Mouse (Mus musculus): ENCODE results near the gene Tas2r143. TPM values are rescaled to one million over a fixed set of nuclear protein-coding genes. Genes with fewer than 3 reads are reported as not detected.
A peak's percentile ranks its signal among the peaks of the same experiment; 100 is the strongest.

Gene Tas2r143
- polyA plus RNA-seq, 1 experiment from 2014 or later: not detected

DNA sequence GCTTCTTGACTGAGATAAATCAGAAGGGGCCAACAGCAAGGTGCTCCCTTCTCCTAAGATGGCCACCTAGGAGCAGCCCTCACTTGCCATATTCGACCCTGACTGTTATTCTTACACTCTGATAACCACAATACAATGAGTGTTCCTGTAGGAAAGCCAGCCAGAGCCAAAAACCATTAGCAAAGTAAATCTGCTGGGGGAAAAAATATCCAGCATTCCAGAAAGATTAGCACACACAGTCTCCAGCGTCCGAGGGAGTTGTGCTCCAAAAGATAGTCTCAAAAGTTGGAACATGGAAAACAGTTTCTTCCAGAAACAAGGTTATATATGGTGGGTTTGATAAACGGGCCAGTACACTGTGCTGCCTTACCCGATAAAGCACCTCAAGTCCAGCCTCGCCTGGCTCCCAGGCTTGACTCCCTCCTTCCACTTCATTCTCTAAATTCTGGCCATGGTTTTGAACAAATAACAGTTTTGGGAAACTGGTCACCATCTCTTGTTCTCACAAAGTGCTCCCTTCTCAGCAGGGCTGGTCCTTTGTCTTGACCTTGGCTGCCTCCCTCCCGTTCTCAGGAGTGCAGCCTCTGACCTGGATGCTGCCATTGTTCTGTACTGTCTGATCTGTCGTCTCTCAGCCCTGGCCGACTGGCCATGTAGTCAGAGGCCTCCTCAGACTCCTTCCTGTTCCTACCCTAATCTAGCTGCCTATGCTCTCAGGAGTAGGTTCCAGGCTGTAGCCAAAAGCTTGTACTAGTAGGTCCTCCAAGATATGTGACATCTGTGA lies 40.5 kb upstream of the Tas2r143 start:
- 75% methylated on average over 9 of the region's 9 CpGs for WGBS
- H3K9me3 ChIP-seq: no peaks in the 10 kb centered on the region
- no peak overlapping the region for H3K9ac ChIP-seq
- H3K27me3 ChIP-seq (replicated peaks): no peaks in the 10 kb centered on the region
- H3K4me3 ChIP-seq: no peak overlapping the region
- H3K4me1 ChIP-seq: no peaks in the 10 kb centered on the region
- no peak for ATAC-seq (replicated peaks)
- peaks cover 16% of the 10 kb centered on the region for H3K36me3 ChIP-seq (replicated peaks)
- no peak overlapping the region for H3K4me2 ChIP-seq
- no peak overlapping the region for H3K27ac ChIP-seq

DNA sequence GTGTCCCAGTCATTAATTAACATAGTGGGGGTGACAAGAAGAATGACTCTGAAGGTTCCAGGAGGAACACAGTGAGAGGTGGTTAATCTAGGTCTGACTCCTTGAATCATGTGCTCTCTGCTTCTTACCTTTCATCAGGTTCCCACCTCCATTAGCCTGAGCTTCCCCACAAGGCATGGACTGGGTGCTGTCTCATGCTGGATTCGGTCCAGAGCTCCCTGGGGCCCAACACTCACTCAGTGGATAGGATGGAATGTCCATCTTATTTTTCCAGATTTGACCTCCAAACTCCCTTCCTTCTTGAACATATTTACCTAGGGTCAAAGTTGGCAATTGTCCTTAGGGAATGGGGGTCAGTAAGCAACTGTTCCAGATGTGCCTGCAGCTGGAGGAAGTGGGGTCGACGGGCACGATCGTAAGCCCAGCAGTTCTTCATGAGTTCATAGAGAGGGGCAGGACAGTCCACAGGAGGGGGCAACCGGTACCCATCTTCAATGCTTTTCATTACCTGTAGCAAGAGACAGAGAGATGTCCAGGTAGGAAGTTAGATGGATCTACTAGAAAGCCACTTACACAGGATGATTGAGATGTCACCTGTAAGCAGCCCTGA lies 39.7 kb upstream of the Tas2r143 start:
- Histone ChIP-seq H3K36me3 (replicated peaks) (peaks cover 16% of the 10 kb centered on the region), H3K27ac (no peak overlapping the region), H3K4me3 (no peak overlapping the region), H3K27me3 (replicated peaks) (no peaks in the 10 kb centered on the region), H3K9ac (no peak overlapping the region), H3K9me3 (no peaks in the 10 kb centered on the region), H3K4me1 (no peaks in the 10 kb centered on the region), H3K4me2 (no peak overlapping the region)
- 92% methylated on average over 6 of the region's 6 CpGs for WGBS
- ATAC-seq (replicated peaks): no peak

DNA sequence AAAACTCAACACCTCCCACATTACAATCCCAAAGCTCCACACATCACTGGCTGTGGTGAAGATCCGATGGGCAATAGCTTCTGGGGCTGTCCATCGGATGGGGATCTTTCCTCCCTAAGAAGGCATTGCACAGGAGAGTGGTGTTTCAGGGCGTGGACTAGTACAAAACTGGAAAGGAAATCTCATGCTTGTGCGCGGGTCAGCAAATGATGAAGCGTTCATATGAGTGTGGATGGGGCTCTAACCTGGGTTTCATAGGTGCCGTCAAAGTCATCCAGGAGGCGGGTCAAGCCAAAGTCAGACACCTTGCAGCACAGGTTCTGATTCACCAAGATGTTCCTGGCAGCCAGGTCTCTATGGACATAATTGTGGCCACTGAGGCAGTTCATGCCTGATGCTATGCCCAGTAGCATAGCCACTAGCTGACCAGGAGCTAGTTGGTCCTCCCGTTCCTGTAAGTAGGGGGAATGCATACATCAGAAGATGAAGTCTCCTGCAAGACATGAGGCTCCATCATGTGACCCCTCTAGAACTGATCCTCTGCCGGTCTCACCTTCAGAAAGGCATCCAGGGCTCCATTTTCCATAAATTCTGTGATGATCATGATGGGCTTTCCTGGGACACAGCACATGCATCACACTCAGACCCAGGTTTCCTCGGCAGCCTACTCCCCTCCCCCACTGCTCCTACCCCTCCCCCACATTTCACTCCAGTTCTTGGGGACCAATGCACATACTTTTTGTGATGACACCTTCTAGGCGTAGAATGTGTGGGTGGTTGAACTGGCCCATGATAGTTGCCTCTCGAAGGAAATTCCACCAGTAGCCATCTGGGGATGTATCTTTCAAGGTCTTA lies 38.8 kb upstream of the Tas2r143 start:
- no peak overlapping the region for H3K27ac ChIP-seq
- H3K4me1 ChIP-seq: no peaks in the 10 kb centered on the region
- H3K9me3 ChIP-seq: no peaks in the 10 kb centered on the region
- no peaks in the 10 kb centered on the region for H3K27me3 ChIP-seq (replicated peaks)
- WGBS: 97% methylated on average over 13 of the region's 13 CpGs
- ATAC-seq (replicated peaks): no peak
- H3K36me3 ChIP-seq (replicated peaks): peaks cover 16% of the 10 kb centered on the region
- H3K4me3 ChIP-seq: no peak overlapping the region
- H3K9ac ChIP-seq: no peak overlapping the region
- H3K4me2 ChIP-seq: no peak overlapping the region

DNA sequence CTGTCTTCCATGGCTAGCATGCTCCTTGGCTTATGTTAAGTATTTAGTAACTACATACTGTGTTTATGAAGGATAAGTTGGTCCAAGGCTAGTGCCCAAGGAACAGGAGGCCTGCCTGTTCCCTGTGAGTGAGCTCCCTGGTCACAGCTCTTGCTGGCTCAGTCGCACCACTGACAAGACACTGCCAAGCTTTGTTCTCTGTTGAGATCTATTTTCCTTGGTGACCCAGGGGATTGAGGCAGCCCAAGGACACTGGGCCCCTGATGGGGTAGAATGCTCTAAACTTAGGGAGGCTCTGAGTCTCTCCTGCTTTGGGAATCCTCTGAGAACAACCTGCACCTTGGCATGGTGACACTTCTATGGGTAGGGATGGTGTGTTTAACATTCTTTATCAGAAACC lies 38.0 kb upstream of the Tas2r143 start:
- H3K4me1 ChIP-seq: no peaks in the 10 kb centered on the region
- WGBS: 62% methylated on average over 1 of the region's 1 CpGs

DNA sequence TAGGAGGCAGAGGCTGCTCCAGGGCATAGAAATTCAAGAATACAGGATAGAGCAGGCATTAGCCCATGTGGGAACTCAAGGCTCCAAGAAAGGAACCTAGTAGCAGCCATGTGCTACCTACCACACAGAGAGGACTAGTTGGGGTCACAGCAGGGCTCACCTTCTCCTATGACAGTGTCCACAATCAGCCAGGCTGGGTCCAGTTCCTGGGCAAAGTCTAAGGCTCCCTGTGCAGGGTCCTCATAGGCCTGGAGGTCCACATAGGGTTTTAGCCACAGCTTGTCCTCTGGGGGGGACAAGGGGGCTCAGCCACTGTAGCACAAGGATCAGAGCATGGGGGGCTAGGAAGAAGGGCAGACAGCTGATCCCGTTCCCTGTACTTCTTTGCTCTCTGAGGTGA lies 37.5 kb upstream of the Tas2r143 start:
- WGBS: 64% methylated on average over 1 of the region's 1 CpGs
- no peaks in the 10 kb centered on the region for H3K27me3 ChIP-seq (replicated peaks)
- peaks cover 16% of the 10 kb centered on the region for H3K36me3 ChIP-seq (replicated peaks)
- no peaks in the 10 kb centered on the region for H3K4me1 ChIP-seq
- H3K4me2 ChIP-seq: no peak overlapping the region
- no peak overlapping the region for H3K27ac ChIP-seq
- no peak overlapping the region for H3K9ac ChIP-seq
- H3K9me3 ChIP-seq: no peaks in the 10 kb centered on the region
- no peak; the same call in 1 of the 2 replicates for ATAC-seq (replicated peaks)
- H3K4me3 ChIP-seq: no peak overlapping the region

More for the DNA sequence above, 38.0 kb upstream of the Tas2r143 start:
- Histone ChIP-seq H3K4me3 (no peak overlapping the region), H3K27ac (no peak overlapping the region), H3K27me3 (replicated peaks) (no peaks in the 10 kb centered on the region), H3K36me3 (replicated peaks) (peaks cover 16% of the 10 kb centered on the region), H3K4me2 (no peak overlapping the region), H3K9me3 (no peaks in the 10 kb centered on the region), H3K9ac (no peak overlapping the region)
- ATAC-seq (replicated peaks): no peak

DNA sequence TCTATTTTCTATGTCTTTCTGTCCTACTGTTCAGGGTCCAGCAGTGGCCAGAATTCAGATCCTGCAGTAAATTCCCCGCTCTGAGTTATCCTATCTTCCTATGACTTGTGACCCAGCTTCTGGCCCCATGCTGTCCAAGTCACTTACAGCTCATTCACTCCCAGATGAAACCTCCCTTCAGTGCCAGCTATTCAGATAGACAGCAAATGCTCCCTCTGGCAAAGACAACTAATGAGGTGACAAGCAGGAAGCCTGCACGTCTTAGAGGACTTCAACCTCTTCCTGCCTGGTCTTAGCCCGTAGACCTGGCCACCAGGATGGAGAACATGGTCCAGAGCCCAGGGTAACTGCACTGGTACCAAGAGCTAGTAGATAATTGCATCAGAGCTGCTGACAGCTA lies 37.1 kb upstream of the Tas2r143 start:
- no peak overlapping the region for H3K27ac ChIP-seq
- H3K4me2 ChIP-seq: no peak overlapping the region
- peaks cover 11% of the 10 kb centered on the region for H3K36me3 ChIP-seq (replicated peaks)
- no peaks in the 10 kb centered on the region for H3K9me3 ChIP-seq
- H3K4me1 ChIP-seq: no peaks in the 10 kb centered on the region
- peak; percentile 25; the same call in 1 of the 2 replicates for ATAC-seq (replicated peaks)
- WGBS: 54% methylated on average over 3 of the region's 3 CpGs
- no peak overlapping the region for H3K9ac ChIP-seq
- no peak overlapping the region for H3K4me3 ChIP-seq
- no peaks in the 10 kb centered on the region for H3K27me3 ChIP-seq (replicated peaks)

DNA sequence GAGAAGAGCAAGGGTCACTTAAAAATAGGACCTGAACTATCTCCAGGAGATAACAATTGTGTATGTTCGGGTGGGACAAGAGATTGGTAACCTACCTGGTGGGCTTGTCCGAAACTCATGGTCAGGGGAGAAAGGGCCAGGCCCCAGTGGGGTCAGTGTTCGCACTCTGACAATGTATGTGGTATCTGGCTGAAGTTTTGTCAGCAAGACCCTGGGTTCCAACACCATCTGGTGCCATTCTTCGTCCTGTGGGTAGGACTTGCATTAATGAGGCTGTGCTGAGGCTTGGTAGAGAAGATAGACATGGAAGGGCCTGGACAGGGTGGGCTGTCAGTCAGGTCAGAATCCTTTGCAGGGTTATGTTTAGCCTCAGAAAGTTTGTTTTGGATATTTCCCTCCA lies 36.0 kb upstream of the Tas2r143 start:
- 85% methylated on average over 4 of the region's 4 CpGs for WGBS
- H3K27me3 ChIP-seq (replicated peaks): no peaks in the 10 kb centered on the region

DNA sequence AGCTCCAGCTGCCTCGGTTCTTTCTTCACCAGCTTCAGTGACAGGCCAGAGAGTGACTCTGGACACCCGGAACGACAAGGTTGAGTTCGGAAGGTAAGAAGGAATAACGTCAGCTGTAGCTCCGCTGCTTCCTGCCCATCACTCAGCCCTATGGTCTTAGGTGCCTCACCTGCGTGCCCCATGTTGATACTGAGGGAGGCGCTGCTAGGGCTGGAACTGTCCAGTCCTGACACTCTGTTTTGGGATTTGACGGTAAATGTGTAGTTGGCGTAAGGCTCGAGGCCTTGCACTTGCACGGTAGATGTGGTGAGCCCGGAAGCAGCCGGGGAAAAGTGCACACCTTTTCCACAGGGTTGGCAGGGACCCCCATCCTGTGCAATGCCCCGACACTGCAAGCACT lies 35.4 kb upstream of the Tas2r143 start:
- no peak for ATAC-seq (replicated peaks)
- Histone ChIP-seq H3K27me3 (replicated peaks) (no peaks in the 10 kb centered on the region), H3K9ac (no peak overlapping the region), H3K27ac (no peak overlapping the region), H3K4me3 (no peak overlapping the region), H3K4me1 (no peaks in the 10 kb centered on the region), H3K9me3 (no peaks in the 10 kb centered on the region), H3K4me2 (no peak overlapping the region), H3K36me3 (replicated peaks) (no peaks in the 10 kb centered on the region)
- WGBS: 93% methylated on average over 15 of the region's 15 CpGs

More for the DNA sequence above, 36.0 kb upstream of the Tas2r143 start:
- Histone ChIP-seq H3K4me2 (no peak overlapping the region), H3K4me1 (no peaks in the 10 kb centered on the region), H3K9me3 (no peaks in the 10 kb centered on the region), H3K36me3 (replicated peaks) (0 out of 2 replicates have a peak, but pooled peaks cover 3% of the 10 kb centered on the region), H3K9ac (no peak overlapping the region), H3K4me3 (no peak overlapping the region), H3K27ac (no peak overlapping the region)
- ATAC-seq (replicated peaks): no peak

DNA sequence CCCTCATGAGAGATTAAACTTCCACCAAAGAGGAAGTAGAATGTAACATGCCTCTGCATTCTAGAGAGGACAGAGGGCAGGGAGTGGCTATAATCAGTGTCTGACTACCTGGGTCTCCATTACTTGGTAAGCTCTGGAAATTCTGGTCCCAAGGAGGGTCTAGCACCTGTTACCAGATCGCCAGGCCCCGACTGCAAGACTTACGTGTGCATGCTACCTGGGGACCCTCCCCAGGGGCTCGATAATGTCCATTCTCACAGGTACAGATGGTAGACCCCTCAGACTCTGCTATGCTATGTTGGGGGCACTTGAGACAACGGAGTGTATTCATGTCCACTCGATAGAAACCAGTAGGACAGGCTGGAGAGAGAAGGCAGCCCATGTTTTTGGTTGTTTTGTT lies 34.8 kb upstream of the Tas2r143 start:
- Histone ChIP-seq H3K9ac (no peak overlapping the region), H3K27ac (no peak overlapping the region), H3K27me3 (replicated peaks) (no peaks in the 10 kb centered on the region), H3K9me3 (no peaks in the 10 kb centered on the region), H3K4me3 (no peak overlapping the region), H3K4me2 (no peak overlapping the region), H3K36me3 (replicated peaks) (no peaks in the 10 kb centered on the region), H3K4me1 (no peaks in the 10 kb centered on the region)
- WGBS: 95% methylated on average over 6 of the region's 6 CpGs
- ATAC-seq (replicated peaks): no peak

DNA sequence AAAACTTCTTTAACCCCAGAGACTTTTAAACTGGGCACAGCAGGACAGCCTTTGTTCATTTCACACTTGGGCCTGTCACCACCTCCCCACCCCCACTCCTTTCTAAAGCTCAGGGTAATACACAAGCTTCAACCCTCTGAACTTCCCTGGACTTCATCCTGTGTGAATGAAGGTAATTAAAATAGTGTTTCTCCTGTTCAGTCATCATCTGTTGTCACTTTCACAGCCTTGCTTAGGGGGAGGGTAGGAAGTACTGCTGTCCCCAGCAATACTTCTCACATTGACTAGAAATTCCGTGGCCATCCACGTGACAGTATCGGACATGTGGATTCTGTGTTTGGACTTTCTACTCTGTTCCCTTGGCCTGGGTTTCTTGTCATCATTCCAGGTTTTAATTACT lies 30.2 kb upstream of the Tas2r143 start:
- no peak overlapping the region for H3K4me3 ChIP-seq
- no peak overlapping the region for H3K27ac ChIP-seq
- WGBS: 11% methylated on average over 3 of the region's 3 CpGs
- H3K4me1 ChIP-seq: peaks cover 14% of the 10 kb centered on the region
- no peak for ATAC-seq (replicated peaks)
- no peak overlapping the region for H3K4me2 ChIP-seq
- H3K27me3 ChIP-seq (replicated peaks): 0 out of 2 replicates have a peak, but pooled peaks cover 7% of the 10 kb centered on the region
- no peak overlapping the region for H3K9ac ChIP-seq
- H3K36me3 ChIP-seq (replicated peaks): no peaks in the 10 kb centered on the region
- no peaks in the 10 kb centered on the region for H3K9me3 ChIP-seq

DNA sequence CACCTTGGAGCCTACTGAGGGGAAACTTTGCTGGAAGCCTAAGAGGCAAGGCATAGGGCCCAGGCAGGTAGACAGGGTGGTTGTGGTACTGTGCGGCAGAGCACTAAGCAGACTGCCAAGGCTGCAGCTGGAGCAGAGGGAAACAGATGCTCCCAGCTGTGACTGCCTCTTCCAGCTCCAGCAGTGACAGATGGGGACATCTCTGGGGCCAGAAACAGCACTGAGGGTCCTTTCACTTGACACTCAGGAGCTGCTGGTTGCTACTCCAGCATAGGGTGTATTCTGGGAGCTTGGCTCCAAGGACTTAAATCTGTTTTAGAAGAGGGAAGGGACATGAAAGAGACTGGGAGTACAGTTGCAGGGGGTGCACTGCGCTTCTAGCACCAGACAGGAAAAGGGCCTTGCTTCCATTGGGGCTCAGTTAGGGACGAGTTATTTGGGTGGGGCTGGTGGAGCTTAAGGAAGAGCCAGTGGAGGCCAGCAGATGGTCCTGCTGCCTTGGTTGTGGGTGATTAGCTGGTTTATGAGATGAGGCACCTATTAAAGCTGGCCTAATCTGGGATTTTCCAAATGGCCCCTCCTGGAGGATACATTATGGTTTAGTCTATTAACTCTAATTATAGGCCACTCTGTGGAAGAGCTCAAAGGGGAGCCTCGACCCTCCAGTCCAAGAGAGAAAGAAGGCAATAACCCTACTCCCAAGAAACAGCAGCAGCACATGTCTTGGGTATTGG lies 29.2 kb upstream of the Tas2r143 start:
- H3K27ac ChIP-seq: no peak overlapping the region
- H3K27me3 ChIP-seq (replicated peaks): 0 out of 2 replicates have a peak, but pooled peaks cover 7% of the 10 kb centered on the region
- H3K9me3 ChIP-seq: no peaks in the 10 kb centered on the region
- no peak for ATAC-seq (replicated peaks)
- no peak overlapping the region for H3K4me2 ChIP-seq
- no peaks in the 10 kb centered on the region for H3K36me3 ChIP-seq (replicated peaks)
- H3K9ac ChIP-seq: no peak overlapping the region
- WGBS: 36% methylated on average over 4 of the region's 4 CpGs
- H3K4me1 ChIP-seq: peaks cover 14% of the 10 kb centered on the region
- no peak overlapping the region for H3K4me3 ChIP-seq

DNA sequence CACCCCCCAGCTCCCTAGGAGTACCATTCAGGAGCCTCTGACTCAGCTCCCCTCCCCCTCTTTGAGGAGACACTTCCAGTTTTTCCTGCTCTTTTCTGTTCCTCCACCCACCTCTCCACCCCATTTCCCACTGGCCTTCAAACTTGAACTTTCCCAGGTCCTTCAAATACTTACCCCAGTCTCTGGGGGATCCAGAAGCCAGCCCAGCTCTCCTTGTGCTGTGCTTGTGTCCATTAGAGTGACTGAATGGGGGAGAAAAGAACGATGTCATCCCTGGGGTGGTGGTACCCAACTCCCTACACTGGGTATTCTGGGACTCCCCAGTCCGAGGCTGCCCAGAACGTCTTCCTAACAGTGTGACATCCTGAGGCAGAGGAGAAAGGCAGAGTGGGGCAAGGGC lies 28.0 kb upstream of the Tas2r143 start:
- no peak overlapping the region for H3K27ac ChIP-seq
- H3K36me3 ChIP-seq (replicated peaks): no peaks in the 10 kb centered on the region
- no peak overlapping the region for H3K4me3 ChIP-seq
- H3K27me3 ChIP-seq (replicated peaks): 0 out of 2 replicates have a peak, but pooled peaks cover 7% of the 10 kb centered on the region
- H3K9ac ChIP-seq: no peak overlapping the region
- peaks cover 14% of the 10 kb centered on the region for H3K4me1 ChIP-seq
- no peak overlapping the region for H3K4me2 ChIP-seq
- no peaks in the 10 kb centered on the region for H3K9me3 ChIP-seq
- peak; percentile 8; the same call in 1 of the 2 replicates for ATAC-seq (replicated peaks)
- 6% methylated on average over 3 of the region's 3 CpGs for WGBS

Measured in midbrain, embryonic 15.5 days (tissue).